Mouse (Mus musculus) kidney, postnatal 25 days (tissue): ENCODE measurements around the gene Itm2b.

Source experiments
- DNase-seq, 2 experiments: peaks; one replicate each; pipeline ENCODE4 v3.0.0; 2021; ENCODE audit warnings: mixed read lengths in 2 of 2

Gene Itm2b

GRCm38 (mm10) chr14:73313864-73314263 lies 71.2 kb downstream of the Itm2b start:
- DNase-seq = no peak

- no peak for DNase-seq
Observed at GRCm38 (mm10) chr14:73313396-73313795, 71.7 kb downstream of the Itm2b start.

GRCm38 (mm10) chr14:73312909-73313308 lies 72.2 kb downstream of the Itm2b start:
- DNase-seq = no peak
